Mouse (Mus musculus) left cerebral cortex, postnatal 25 days (tissue): ENCODE measurements around the gene Trappc12. TPM values are rescaled to one million over a fixed set of nuclear protein-coding genes. Genes with fewer than 3 reads are reported as not detected.

Experiments
- DNase-seq, 2 experiments: peaks; one replicate each; pipeline ENCODE4 v3.0.0; 2022; ENCODE audit warnings: low spot score in 2 of 2, mixed read lengths in 1 of 2
- intact Hi-C: fragments of 180-260 bp; cut with DNase I; formaldehyde crosslinking; loops from one replicate; pipeline ENCODE4 v1.15.1; 2025
- total RNA-seq, 2 experiments: library from RNA; stranded (reverse); gene quantifications; 2 replicates each; pipeline ENCODE4 v1.2.3; 2021

Trappc12 gene
- total RNA-seq, 2 experiments from 2014 or later: 53.8 to 57.7 TPM

- peak in 1 of 2 experiments; percentile 56 for DNase-seq
- intact Hi-C loops: loop anchor here (2.0 kb wide), 1 partner anchor 133 kb away; no protein-coding TSS in a partner anchor
Observed at GRCm38 (mm10) chr12:28697821-28698595, 52.3 kb downstream of the Trappc12 start.

- no peak for DNase-seq
- intact Hi-C loops: no loop called here
Observed at GRCm38 (mm10) chr12:28694776-28695175, 55.5 kb downstream of the Trappc12 start.

GRCm38 (mm10) chr12:28694231-28694630, 56.0 kb downstream of the Trappc12 start:
- intact Hi-C loops: no loop called here
- no peak for DNase-seq

GRCm38 (mm10) chr12:28693738-28694137, 56.5 kb downstream of the Trappc12 start:
- intact Hi-C loops: no loop called here
- no peak for DNase-seq

GRCm38 (mm10) chr12:28690730-28691129, 59.5 kb downstream of the Trappc12 start:
- intact Hi-C loops: no loop called here

GRCm38 (mm10) chr12:28688996-28689395, 61.3 kb downstream of the Trappc12 start:
- DNase-seq: no peak

More at GRCm38 (mm10) chr12:28690730-28691129, 59.5 kb downstream of the Trappc12 start:
- DNase-seq: no peak

GRCm38 (mm10) chr12:28686199-28686879, 63.9 kb downstream of the Trappc12 start:
- no peak for DNase-seq
- intact Hi-C loops: no loop called here

More at GRCm38 (mm10) chr12:28688996-28689395, 61.3 kb downstream of the Trappc12 start:
- intact Hi-C loops: no loop called here

GRCm38 (mm10) chr12:28685771-28686170, 64.5 kb downstream of the Trappc12 start:
- intact Hi-C loops: no loop called here
- DNase-seq: no peak

- no peak for DNase-seq
- intact Hi-C loops: no loop called here
Observed at GRCm38 (mm10) chr12:28684674-28685073, 65.6 kb downstream of the Trappc12 start.

- DNase-seq: no peak
- intact Hi-C loops: loop anchor here (2.0 kb wide), 1 partner anchor 27 kb away; the partner anchor contains the start of gene Rnaseh1
Observed at GRCm38 (mm10) chr12:28675925-28676209, 74.4 kb downstream of the Trappc12 start.

GRCm38 (mm10) chr12:28675121-28675924, 74.9 kb downstream of the Trappc12 start, which contains the start of gene Adi1:
Gene Adi1, plus strand, starts transcription at chr12:28675231.
- DNase-seq: peak; percentile 86 to 92
- intact Hi-C loops: loop anchor here (2.0 kb wide), 1 partner anchor 27 kb away; the partner anchor contains the start of gene Rnaseh1

GRCm38 (mm10) chr12:28674038-28674720, 76.1 kb downstream of the Trappc12 start:
- no peak for DNase-seq
- intact Hi-C loops: loop anchor here (2.0 kb wide), 1 partner anchor 25 kb away; the partner anchor contains the start of gene Rnaseh1

GRCm38 (mm10) chr12:28667287-28667686, 83.0 kb downstream of the Trappc12 start:
- intact Hi-C loops: no loop called here
- DNase-seq: no peak

- intact Hi-C loops: no loop called here
- DNase-seq: no peak
Observed at GRCm38 (mm10) chr12:28666734-28667133, 83.5 kb downstream of the Trappc12 start.

GRCm38 (mm10) chr12:28662628-28663027, 87.6 kb downstream of the Trappc12 start:
- no peak for DNase-seq
- intact Hi-C loops: no loop called here

- peak; percentile 93 to 96 for DNase-seq
- intact Hi-C loops: loop anchor here (1.0 to 2.0 kb wide), 2 partner anchors 14 to 25 kb away; partner anchors contain the start of genes Adi1 and Rps7
Observed at GRCm38 (mm10) chr12:28649141-28650110, 100.8 kb downstream of the Trappc12 start, which contains the start of gene Rnaseh1. Gene Rnaseh1, plus strand, starts transcription at chr12:28649602.
